Mouse (Mus musculus): ENCODE measurements around the gene Arhgap15. TPM values are rescaled to one million over a fixed set of nuclear protein-coding genes. Genes with fewer than 3 reads are reported as not detected.
A peak's percentile ranks its signal among the peaks of the same experiment; 100 is the strongest.

The Arhgap15 gene
- total RNA-seq, 2 experiments from 2014 or later: 1.4 to 1.8 TPM

DNA sequence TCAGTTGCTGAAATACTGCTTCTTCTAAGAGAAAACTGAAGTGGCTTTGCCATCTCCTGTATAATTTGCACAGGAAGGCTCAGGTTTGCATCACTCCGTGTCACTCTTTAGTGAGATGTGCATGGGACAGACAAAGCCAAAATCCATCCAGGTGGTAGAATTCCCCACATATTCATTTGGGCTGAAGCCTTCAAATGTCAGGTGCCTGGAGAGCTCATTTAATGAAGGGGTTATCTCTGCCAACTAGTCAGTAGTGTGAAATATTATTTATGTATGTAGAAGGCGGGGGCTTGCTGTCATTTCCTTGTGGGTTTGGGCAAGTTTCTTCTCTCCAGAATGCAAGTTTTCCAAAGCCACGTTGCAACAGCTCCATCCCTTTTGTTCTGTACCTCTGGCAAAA lies 268.1 kb downstream of the Arhgap15 start:
- intact Hi-C loops (cut with DNase I): no loop called here
- DNase-seq: no peak

DNA sequence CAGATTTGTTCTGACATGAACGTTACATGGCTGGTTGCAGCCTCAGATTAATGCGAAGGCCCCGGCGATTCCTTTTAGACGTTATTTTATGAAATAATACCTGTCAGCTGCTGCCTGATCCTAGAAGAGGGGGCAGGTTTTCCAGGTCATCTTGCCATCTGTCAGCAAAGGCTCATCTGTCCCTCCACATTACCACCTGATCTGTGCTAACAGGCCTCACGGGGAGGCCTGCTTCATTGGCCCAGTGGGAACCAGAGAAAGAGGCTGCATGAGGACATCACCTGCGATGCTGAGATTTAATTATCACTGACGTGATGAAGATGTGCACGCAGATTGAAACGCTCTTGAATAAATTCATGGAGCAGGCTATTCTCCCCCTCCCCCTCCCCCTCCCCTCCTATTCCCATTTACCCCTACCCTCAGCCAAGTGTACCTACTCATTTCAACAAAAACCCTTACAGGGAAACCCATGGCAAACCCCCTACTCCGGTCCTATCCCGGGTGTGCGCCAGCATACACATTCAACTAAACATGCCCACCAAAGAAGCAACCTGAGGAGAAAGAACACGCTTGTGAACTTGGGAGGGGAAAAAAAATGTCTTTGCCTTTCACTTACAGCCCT lies 268.9 kb downstream of the Arhgap15 start:
- DNase-seq: no peak
- intact Hi-C loops (cut with DNase I): no loop called here

DNA sequence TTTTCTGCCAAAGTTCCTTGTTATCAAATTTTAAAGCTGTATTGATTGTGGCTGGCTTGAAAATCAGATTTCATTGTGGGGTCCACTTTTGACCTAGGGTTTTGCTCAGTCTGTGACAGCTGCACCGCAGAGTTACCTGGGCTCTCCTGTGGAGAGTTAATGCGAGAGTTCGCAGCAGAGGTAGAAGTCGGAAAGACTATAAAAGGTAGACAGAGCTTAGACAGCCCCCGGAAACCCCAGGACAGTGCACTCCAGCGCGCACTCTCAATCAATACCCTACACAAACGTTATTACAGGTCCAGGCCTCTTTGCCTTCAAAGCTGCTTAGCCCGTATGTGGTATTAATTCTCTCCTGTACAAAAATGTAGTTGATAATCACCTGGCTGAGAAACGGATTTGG lies 269.4 kb downstream of the Arhgap15 start:
- intact Hi-C loops (cut with DNase I): no loop called here
- DNase-seq: no peak

DNA sequence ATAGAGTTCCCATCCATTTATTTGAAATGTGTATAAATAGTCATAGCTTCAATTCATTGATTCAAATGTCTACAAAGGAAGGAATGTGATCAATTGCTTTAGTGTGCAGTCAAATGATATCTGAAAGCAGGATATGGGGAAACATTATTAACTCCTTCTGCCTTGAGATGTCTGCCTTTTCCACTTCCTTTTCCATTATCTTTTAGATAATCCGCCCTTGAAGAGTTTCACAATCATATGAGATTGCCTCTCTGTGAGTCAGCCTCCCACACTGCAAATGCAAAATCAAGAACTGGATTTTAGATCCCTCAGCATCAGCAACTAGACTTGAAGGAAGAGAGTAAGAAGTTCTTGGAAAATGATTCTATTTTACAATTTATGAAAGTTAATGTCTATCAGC lies 276.1 kb downstream of the Arhgap15 start:
- no peak for DNase-seq
- intact Hi-C loops (cut with DNase I): no loop called here

DNA sequence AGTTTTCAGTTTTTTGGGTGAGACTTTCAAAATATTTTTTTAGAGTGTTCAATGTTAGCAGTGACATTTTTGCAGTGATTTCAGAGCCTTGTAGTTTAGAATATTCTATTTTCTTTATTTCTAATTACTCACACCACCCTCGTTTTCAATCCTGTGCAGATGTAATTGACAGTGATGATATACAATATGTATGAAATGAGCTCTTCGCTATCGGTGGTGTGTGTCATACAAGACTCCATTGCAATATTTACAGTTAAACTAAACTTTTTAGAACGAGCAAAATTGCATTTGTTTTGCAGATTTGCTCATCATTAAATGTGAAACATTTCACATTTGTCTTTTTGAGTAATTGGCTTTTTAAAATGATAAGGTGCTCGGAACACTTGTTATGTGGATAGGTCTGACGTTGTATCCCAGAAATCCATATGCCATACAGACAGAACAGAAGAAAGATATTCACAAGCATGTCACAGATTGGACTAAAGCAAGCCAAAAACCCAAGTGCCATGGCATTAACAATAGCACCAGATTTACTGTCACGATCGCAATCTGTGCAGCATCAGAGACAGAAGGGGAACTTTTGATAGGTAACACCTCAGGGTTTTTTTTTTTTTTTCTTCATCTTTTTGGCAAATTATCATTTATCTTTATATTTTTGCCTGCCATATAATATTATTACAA lies 280.6 kb downstream of the Arhgap15 start:
- DNase-seq: no peak
- intact Hi-C loops (cut with DNase I): no loop called here

DNA sequence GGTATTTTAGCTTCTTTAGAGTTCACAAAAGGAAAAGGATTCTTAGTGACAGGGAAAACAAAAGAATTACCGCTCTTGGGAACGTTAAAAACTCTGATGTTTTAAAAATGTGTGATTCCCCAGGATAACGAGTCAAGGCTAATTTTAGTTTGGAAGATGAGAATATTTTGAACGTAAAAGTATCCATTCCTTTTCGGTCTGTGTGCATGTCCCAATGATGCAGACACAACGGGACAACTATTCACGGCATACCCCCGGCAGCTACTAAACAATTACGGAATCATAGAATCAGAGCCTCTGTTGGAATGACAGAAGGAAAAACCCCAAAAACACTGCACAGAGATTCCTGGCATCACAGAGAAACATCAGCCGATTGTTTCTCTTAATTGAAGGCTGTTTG lies 281.2 kb downstream of the Arhgap15 start:
- DNase-seq: no peak
- intact Hi-C loops (cut with DNase I): no loop called here

DNA sequence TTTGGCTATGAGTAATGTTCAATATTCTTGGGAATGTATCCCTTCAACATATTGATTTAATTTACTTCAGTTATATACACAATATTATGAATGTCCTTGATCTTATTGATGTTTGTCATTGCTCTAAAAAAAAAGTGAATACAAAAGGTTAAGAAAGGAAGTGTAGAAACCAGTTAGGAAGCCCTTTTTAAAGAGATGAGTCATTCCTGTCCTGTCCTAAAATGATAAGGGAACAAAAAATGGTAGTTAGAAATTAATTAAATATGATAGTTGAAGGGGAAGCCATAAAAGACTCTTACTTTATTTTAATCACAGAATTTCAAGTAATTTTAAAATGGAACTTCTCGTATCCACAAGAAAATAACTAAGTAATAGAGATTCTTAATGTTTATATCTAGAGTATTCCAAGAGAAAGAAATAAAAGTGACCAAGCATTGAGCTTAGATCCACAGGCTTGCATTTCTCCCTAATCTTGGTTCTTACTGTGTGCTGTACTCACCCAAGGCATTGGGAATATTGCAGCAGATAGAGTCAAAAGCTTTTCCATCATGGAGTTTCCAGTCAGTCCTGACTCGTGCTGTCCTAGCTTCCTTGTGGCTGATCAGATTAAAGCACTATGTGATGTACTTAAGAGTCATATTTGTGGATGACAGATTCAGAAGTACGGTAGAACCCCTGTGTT lies 291.0 kb downstream of the Arhgap15 start:
- intact Hi-C loops (cut with DNase I): no loop called here
- no peak for DNase-seq

DNA sequence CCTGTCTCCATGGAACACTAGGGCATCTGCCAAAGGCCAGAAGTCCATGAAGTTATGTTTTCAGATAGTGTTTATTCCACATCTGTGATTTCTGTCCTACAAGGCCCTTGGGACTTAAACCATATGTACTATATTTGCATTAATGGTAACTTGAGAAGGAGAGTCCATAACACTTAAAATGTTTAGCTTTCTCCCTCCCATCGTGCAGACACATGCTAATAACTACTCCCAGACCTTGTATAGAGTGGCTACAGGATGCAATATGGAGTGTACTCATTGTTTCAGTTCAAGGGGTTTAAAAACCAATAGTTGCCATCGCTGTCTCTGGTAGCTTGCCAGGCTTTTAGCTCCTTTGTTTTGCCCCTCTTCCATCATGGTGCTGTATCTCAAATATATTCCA lies 295.5 kb downstream of the Arhgap15 start:
- DNase-seq: no peak
- intact Hi-C loops (cut with DNase I): no loop called here

DNA sequence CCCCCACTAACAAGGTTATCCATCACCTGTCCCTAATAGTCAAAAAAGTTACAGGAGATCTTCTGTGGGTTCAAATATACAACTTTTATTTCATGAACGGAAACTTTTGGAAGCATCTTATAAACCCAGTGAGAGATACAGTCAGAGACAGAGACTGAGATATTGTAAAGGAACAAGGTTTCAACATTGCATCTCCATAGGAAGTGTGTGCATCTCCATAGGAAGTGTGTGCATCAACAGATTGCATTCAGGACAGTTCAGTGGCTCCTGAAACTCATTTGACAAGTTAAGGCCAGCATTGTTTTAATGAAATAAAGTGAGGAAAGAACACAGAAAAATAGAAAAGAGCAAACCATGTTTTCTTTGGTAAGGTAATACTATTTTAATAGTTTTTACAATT lies 296.0 kb downstream of the Arhgap15 start:
- DNase-seq: no peak
- intact Hi-C loops (cut with DNase I): no loop called here

DNA sequence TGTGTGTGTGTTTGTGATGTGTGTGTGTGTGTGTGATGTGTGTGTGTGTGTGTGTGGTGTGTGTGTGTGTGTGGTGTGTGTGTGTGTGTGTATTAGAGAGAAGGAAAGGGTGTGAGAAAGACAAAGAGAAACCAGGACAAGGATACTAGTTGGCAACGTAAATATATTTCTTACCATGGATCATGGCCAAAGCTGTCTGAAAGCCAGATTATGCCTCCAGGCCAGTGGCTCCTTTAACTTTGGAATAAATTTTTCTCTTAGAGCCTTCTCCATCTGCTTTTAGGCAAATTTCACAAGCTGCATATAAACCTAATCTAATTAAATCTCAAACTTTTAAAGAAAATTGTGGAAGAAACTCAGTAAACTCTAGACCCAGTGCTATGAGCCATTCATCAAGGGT lies 296.6 kb downstream of the Arhgap15 start:
- intact Hi-C loops (cut with DNase I): no loop called here
- DNase-seq: no peak

DNA sequence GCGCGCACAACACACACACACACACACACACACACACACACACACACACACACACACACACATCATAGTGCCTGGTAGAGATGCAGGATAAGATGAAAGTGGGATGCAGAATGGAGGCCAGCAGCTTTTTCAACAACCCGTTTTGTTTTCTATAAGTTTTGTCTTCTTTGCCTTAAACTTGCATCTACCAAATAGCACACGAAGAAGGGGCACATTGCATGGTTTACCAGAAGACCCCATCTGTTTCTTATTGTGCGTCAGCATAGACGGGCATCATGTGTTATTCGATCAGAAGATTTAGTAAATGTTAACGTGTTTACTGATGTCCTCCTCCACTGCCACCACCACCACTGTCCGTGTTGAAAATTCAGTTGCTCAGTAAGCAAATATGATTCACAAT lies 311.7 kb downstream of the Arhgap15 start:
- no peak for DNase-seq
- intact Hi-C loops (cut with DNase I): no loop called here

DNA sequence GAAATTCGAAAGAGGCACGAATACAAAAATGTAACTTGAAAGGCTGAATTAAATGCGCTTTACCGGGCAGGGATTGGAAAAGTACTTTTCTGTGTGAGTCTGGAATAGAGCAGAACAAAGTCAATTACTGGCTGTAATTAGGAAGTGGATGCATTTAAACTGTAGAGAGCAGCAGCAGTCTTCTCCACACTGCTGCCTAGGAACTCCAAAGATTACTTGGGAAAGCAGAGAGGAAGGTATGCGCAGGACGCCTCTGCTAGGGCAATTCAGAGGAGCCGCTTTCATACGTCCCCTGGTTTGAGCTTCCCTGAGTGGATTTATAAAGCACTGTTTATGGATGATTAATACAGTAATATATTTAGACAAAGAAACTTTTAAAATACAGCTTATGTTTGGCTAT lies 312.1 kb downstream of the Arhgap15 start:
- intact Hi-C loops (cut with DNase I): no loop called here
- DNase-seq: no peak

DNA sequence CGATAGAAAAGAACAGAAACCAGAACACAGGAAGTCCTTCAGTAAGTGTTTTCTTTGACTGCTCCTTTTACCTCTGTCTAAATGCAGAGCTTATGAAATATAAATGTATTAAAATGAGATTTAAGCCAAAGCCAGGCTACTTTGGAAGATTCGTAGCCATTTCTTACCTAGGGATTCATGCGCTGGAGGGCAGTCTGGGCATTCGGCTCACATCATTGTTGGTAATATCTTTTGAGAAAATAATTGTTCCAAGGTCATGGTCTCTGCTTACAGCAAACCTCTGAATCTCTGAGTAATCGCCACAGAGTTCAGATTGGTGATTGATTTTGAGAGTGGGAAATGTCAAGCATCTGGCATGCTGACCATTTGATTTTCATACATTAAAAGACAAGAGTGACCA lies 316.4 kb downstream of the Arhgap15 start:
- DNase-seq: no peak
- intact Hi-C loops (cut with DNase I): loop anchor here (5.0 kb wide), 1 partner anchor 37 kb away; no protein-coding TSS in a partner anchor

DNA sequence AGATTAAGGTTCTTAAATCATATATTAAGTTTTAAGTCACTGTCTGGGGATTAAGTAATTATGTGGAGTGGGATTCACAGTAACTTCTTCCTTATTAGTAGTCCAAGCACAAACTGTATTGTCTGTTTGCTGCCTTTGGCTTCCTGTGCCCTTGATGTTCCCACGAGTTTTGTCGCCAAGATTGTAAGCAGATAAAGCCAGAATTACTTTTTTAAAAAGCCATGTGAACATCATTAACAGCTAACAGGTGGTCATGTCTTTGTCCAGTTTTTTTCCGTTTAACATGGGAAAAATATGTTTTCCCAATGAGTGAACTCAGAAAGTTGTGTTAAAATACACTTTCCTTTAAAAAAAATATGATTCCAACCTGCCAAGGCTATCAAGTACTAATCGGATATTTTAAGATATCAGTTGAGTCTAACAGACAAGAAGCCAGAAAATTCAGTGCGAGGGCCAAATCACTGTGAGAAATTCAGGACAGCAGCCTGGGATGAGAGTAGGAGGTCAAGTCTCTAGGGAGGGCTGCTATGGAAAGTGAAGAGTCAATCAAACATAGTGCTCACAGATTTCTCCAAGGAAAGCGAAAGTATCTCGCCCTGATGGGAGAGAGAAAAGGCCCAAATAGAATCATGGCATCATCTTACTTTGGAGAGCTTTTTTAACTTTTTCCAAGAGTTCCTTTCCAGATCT lies 319.7 kb downstream of the Arhgap15 start:
- intact Hi-C loops (cut with DNase I): loop anchor here (5.0 kb wide), 1 partner anchor 34 kb away; no protein-coding TSS in a partner anchor
- peak; percentile 9 to 26 for DNase-seq

DNA sequence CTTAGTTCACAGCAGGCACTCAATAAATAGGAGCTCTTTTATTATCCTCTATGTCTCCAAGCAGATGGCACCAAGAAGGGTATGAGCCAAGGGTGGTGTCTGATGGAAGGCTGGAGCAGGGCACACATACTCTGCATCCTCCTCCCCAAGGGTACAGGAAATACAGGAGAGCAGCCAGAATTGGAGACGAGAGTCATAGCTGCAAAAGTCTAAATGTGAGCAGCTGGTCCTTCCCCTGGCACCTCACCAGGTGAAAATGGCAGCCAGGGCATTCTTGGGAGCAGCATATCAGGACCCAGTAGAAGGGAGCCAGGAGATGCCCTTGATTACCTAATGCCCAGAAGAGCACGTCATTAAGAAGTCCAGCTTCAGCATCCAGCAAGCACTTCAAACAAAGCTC lies 320.3 kb downstream of the Arhgap15 start:
- DNase-seq: no peak

DNA sequence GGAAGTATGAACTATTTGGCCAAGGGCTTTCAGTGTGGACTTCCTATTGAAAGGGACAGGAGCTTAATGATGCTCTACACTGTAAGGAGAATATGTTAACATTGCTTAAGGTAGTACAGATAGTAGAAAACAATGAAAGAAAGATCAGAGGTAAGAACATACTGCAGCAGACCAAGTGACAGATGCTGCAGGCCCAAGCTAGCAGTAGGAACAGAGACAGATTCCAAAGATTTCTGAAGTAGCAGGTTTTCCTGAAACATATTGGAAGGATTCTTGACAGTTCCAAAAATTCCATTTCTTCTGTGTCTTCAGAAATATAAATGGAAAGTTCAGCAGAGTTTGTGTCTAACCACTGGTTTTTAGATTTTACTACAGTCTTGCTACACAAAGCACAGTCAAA lies 327.9 kb downstream of the Arhgap15 start:
- intact Hi-C loops (cut with DNase I): no loop called here
- no peak for DNase-seq

More for the DNA sequence above, 320.3 kb downstream of the Arhgap15 start:
- intact Hi-C loops (cut with DNase I): loop anchor here (5.0 kb wide), 1 partner anchor 33 kb away; no protein-coding TSS in a partner anchor

DNA sequence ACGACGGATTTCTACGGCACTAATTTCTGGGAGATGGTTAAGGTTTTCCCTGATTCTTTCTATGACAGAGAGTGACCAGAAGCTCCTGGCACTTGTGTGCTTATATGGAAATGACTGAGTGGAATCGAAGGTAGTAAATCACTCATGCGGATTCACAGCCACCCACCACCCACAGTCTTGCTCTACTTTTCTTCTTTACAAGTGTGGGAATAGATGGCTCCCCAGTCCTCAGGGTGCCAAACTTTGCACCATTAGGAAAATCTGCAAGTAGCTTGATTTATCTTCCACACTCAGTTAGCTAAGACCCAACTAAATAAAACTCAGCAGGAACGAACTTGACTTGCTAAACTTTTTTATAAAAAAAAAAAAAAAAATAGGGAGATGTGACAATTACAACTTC lies 331.9 kb downstream of the Arhgap15 start:
- no peak for DNase-seq
- intact Hi-C loops (cut with DNase I): no loop called here

DNA sequence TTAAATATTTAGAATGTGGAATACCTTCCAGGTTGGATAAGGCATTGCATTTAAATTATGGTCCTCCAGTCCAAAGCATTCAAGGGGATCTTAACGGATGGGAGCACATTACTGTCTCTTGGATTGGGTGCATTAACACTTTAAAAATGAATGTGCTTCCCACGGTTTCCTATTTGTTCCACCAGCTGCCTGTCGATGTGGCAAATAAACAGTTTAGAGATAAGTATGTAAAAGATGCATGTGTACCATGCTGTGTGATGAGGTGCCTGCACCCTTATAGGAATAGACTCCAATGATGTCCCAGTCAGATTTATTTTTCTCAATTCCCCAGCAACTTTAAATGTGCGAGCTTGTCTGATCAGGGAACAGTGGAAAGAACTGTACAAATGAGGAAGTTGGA lies 332.6 kb downstream of the Arhgap15 start:
- no peak for DNase-seq
- intact Hi-C loops (cut with DNase I): no loop called here

DNA sequence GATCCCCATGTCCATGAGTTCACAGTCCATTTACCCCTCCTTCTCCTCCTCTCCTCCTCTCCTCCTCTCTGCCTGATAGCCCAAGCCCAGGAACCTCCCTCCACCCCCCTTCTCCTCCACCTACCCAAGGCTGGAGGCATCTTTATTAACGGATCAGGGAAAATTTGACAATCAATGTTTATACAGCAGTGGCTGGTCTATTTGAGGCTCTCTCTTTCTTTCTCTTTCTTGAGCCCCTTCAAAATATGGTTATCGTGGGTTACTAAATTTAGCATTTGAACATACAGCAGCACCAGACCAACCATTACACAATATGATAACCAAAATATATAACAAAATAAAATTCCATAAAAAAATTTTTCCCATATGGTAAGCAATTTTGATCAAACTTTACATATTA lies 335.8 kb downstream of the Arhgap15 start:
- DNase-seq: no peak
- intact Hi-C loops (cut with DNase I): no loop called here

DNA sequence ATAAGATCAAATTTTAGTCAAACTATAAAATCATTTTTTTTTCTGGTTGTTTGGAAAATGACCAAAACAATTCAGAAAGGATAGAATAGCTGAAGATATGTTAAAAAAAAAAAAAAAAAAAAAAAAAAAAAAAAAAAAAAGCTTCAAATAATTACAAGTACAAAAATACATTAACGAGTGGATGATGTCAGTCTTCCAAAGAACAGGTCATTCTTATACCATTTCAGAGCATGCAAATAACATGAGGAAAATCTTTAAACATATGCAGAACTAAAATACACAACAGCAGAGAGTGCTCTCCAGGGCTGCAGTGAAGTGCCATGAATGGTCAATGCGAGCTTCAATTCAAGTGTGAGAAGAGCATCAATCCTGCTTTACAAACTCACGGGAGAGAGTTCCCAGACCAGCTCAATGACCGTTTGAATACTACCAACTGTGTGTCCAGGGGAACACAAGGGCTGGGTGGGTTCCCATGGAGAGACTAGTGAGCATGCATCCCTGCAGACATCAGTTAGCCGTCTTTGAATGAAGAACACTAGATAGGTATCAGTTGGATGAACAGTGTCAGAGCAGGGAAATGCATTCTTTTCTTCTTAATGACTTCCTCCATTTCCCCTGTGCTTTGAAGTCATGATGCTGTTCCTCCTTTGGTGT lies 337.9 kb downstream of the Arhgap15 start:
- DNase-seq: no peak
- intact Hi-C loops (cut with DNase I): no loop called here

DNA sequence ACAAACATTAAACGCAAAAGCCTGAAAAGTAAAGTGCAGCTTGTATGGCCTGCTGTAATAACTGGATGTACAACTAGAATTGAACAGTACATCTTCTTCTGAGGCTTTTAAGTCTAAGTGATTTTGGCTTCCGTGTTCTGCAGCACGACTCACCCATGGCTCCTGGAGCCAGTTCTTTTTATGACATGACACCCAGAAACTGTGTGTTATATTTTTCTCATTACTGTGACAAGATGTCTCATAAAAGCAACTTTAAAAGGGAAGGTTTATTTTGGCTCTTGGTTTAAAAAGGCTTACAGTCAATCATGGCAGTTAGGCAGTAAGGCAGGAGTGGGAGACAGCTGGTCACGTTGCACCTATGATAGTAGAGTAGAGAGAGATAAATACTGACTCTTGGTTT lies 349.9 kb downstream of the Arhgap15 start:
- no peak for DNase-seq
- intact Hi-C loops (cut with DNase I): no loop called here

Measured in heart, postnatal 14 days (tissue).